Mouse (Mus musculus) neural tube, embryonic 11.5 days (tissue): ENCODE measurements at regions not wholly inside any gene's neighbourhood (a gene's known extent, or its start where the extent isn't known, plus 50 kb on each side); places are given as distances from the start of the nearest gene placed in this dataset.

Source experiments
- ATAC-seq: fragments of 200-750 bp; cut with Nextera tagmentation; 2 replicates; pipeline ENCODE4 v1.8.0; 2017; ENCODE audit warnings: moderate number of reproducible peaks, mild to moderate bottlenecking, moderate TSS enrichment, moderate library complexity; ENCODE audit not compliant: insufficient read depth, low FRiP score, low TSS enrichment
- DNase-seq: peaks from one replicate; pipeline ENCODE4 v3.0.0-alpha.2; 2015; ENCODE audit warnings: low spot score
- H3K27ac ChIP-seq: fragments of 300-500 bp; sonication (generic); 2 replicates; pipeline ENCODE4 v1.5.1; 2014; ENCODE audit warnings: low read depth, mild to moderate bottlenecking, low read length
- H3K27me3 ChIP-seq: fragments of 300-500 bp; sonication (generic); 2 replicates; pipeline ENCODE4 v1.6.1; 2014; ENCODE audit warnings: mild to moderate bottlenecking, low read length, mixed read lengths; ENCODE audit not compliant: control insufficient read depth, insufficient read depth
- H3K36me3 ChIP-seq: fragments of 300-500 bp; sonication (generic); 2 replicates; pipeline ENCODE4 v1.6.1; 2014; ENCODE audit warnings: mild to moderate bottlenecking, low read length, moderate library complexity, mixed read lengths; ENCODE audit not compliant: control insufficient read depth, insufficient read depth
- H3K4me1 ChIP-seq: fragments of 300-500 bp; sonication (generic); 2 replicates; pipeline ENCODE4 v1.6.1; 2014; ENCODE audit warnings: low read length, mixed read lengths; ENCODE audit not compliant: control insufficient read depth, insufficient read depth
- H3K4me2 ChIP-seq: fragments of 300-500 bp; sonication (generic); 2 replicates; pipeline ENCODE4 v1.6.1; 2014; ENCODE audit warnings: low read depth, mild to moderate bottlenecking, moderate library complexity
- H3K4me3 ChIP-seq: fragments of 300-500 bp; sonication (generic); 2 replicates; pipeline ENCODE4 v1.5.1; 2014; ENCODE audit warnings: low read depth, low read length
- H3K9ac ChIP-seq: fragments of 300-500 bp; sonication (generic); 2 replicates; pipeline ENCODE4 v1.6.1; 2014; ENCODE audit warnings: mild to moderate bottlenecking, low read length
- H3K9me3 ChIP-seq: fragments of 300-500 bp; sonication (generic); 2 replicates; pipeline ENCODE4 v1.6.1; 2016; ENCODE audit warnings: low read length; ENCODE audit not compliant: control insufficient read depth
- WGBS: fragments of 180-500 bp; shearing (Covaris S2); extraction: QIAGEN DNeasy Blood & Tissue Kit; methylation state at CpG from one replicate; pipeline ENCODE4 v1.1.7; 2014; 5-methylcytosine and 5-hydroxymethylcytosine counted together

DNA sequence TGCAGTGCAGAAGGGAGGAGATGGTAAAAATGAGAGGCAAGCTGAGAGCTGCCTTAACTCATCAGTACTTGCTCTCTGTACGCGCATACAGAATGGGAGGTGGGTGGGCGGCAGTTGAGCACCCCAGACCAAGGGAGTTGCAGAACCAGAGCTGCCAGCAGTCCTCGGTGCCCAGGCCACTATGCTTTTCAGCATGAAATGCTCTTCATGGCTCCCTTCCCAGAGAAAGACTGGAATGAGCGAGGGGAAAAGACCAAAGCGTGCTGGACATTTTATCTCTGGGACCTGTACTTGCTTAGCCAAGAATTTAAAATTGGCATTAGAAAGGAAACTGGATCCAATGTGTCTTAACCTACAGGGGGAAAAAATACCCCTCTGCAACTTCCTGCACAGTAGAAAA lies 387.1 kb downstream of the Adgrl2 start:
- no peaks in the 10 kb centered on the region for H3K4me1 ChIP-seq
- WGBS, result 91% methylated on average over 6 of the region's 6 CpGs
- no peak overlapping the region for H3K4me2 ChIP-seq
- DNase-seq (no peak), ATAC-seq (no peak)
- no peak overlapping the region for H3K4me3 ChIP-seq
- H3K9me3 ChIP-seq, result no peaks in the 10 kb centered on the region
- no peak overlapping the region for H3K9ac ChIP-seq
- H3K36me3 ChIP-seq, result no peaks in the 10 kb centered on the region
- no peak overlapping the region for H3K27ac ChIP-seq
- no peaks in the 10 kb centered on the region for H3K27me3 ChIP-seq

- DNase-seq, result no peak
- WGBS, result 83% methylated on average over 5 of the region's 5 CpGs
Observed at GRCm38 (mm10) chr3:148602730-148603255, 387.6 kb downstream of the Adgrl2 start.

DNA sequence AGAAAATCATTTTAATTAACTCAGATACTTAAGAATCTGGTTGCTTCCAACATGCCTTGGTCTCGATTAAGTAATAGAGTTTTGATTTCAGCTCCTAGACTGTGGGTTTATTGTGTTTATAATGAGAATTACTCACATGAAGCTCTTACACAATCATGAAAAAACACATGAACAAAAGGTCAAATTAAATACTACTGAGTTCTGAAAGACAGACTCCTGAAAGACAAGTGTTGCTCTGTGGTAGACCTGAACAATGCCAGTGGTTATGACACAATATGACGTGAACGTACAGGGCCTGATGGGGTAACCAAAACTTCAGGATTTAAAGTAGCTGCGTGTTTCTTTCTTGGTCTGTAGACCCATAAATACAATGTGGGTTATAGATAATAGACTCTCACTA lies 394.8 kb downstream of the Adgrl2 start:
- no peak overlapping the region for H3K4me2 ChIP-seq
- H3K4me1 ChIP-seq, result no peaks in the 10 kb centered on the region
- no peak for ATAC-seq
- DNase-seq, result no peak
- H3K27ac ChIP-seq, result no peak overlapping the region
- WGBS, result 86% methylated on average over 4 of the region's 4 CpGs
- no peaks in the 10 kb centered on the region for H3K36me3 ChIP-seq
- no peaks in the 10 kb centered on the region for H3K27me3 ChIP-seq
- H3K9me3 ChIP-seq, result no peaks in the 10 kb centered on the region
- no peak overlapping the region for H3K4me3 ChIP-seq
- H3K9ac ChIP-seq, result no peak overlapping the region

More at GRCm38 (mm10) chr3:148602730-148603255, 387.6 kb downstream of the Adgrl2 start:
- no peak overlapping the region for H3K4me3 ChIP-seq
- no peaks in the 10 kb centered on the region for H3K4me1 ChIP-seq
- H3K4me2 ChIP-seq, result no peak overlapping the region
- H3K27ac ChIP-seq, result no peak overlapping the region
- H3K36me3 ChIP-seq, result no peaks in the 10 kb centered on the region
- H3K9ac ChIP-seq, result no peak overlapping the region
- ATAC-seq, result no peak
- no peaks in the 10 kb centered on the region for H3K9me3 ChIP-seq
- H3K27me3 ChIP-seq, result no peaks in the 10 kb centered on the region

- ATAC-seq, result no peak
- WGBS, result 78% methylated on average over 2 of the region's 2 CpGs
- H3K9ac ChIP-seq, result no peak overlapping the region
- no peaks in the 10 kb centered on the region for H3K9me3 ChIP-seq
- no peak overlapping the region for H3K4me2 ChIP-seq
- no peak overlapping the region for H3K4me3 ChIP-seq
- H3K27me3 ChIP-seq, result no peaks in the 10 kb centered on the region
- H3K27ac ChIP-seq, result no peak overlapping the region
- H3K36me3 ChIP-seq, result no peaks in the 10 kb centered on the region
- DNase-seq, result no peak
- H3K4me1 ChIP-seq, result no peaks in the 10 kb centered on the region
Observed at GRCm38 (mm10) chr3:148589556-148589955, 400.8 kb downstream of the Adgrl2 start.

GRCm38 (mm10) chr3:148575735-148576134 lies 414.6 kb downstream of the Adgrl2 start:
- 72% methylated on average over 1 of the region's 1 CpGs for WGBS
- H3K4me3 ChIP-seq, result no peak overlapping the region

GRCm38 (mm10) chr3:148572493-148572892 lies 417.9 kb downstream of the Adgrl2 start:
- H3K4me1 ChIP-seq, result no peaks in the 10 kb centered on the region
- H3K9me3 ChIP-seq, result no peaks in the 10 kb centered on the region
- no peaks in the 10 kb centered on the region for H3K36me3 ChIP-seq
- no peak for ATAC-seq
- 95% methylated on average over 4 of the region's 4 CpGs for WGBS
- H3K4me3 ChIP-seq, result no peak overlapping the region
- no peak overlapping the region for H3K9ac ChIP-seq
- H3K4me2 ChIP-seq, result no peak overlapping the region
- no peak for DNase-seq
- H3K27me3 ChIP-seq, result no peaks in the 10 kb centered on the region
- no peak overlapping the region for H3K27ac ChIP-seq

More at GRCm38 (mm10) chr3:148575735-148576134, 414.6 kb downstream of the Adgrl2 start:
- no peak for DNase-seq
- Histone ChIP-seq H3K9me3 (no peaks in the 10 kb centered on the region), H3K9ac (no peak overlapping the region), H3K27ac (no peak overlapping the region), H3K4me1 (no peaks in the 10 kb centered on the region), H3K4me2 (no peak overlapping the region), H3K36me3 (no peaks in the 10 kb centered on the region), H3K27me3 (no peaks in the 10 kb centered on the region)
- ATAC-seq, result no peak

GRCm38 (mm10) chr3:148564716-148565115 lies 425.6 kb downstream of the Adgrl2 start:
- Histone ChIP-seq H3K4me1 (no peaks in the 10 kb centered on the region), H3K27me3 (no peaks in the 10 kb centered on the region), H3K36me3 (no peaks in the 10 kb centered on the region), H3K27ac (no peak overlapping the region), H3K9ac (no peak overlapping the region), H3K9me3 (no peaks in the 10 kb centered on the region), H3K4me3 (no peak overlapping the region), H3K4me2 (no peak overlapping the region)
- DNase-seq (no peak), ATAC-seq (no peak)
- WGBS, result 88% methylated on average over 4 of the region's 4 CpGs

- Histone ChIP-seq H3K36me3 (no peaks in the 10 kb centered on the region), H3K4me3 (no peak overlapping the region), H3K4me2 (no peak overlapping the region), H3K27ac (no peak overlapping the region), H3K9ac (no peak overlapping the region), H3K4me1 (no peaks in the 10 kb centered on the region), H3K9me3 (no peaks in the 10 kb centered on the region), H3K27me3 (no peaks in the 10 kb centered on the region)
- no peak for ATAC-seq
- 92% methylated on average over 4 of the region's 4 CpGs for WGBS
- DNase-seq, result no peak
Observed at GRCm38 (mm10) chr3:148561211-148561610, 429.1 kb downstream of the Adgrl2 start.

GRCm38 (mm10) chr3:148559752-148560460 lies 430.4 kb downstream of the Adgrl2 start:
- WGBS, result 87% methylated on average over 13 of the region's 13 CpGs
- DNase-seq, result no peak
- no peak for ATAC-seq

More at GRCm38 (mm10) chr3:148559752-148560460, 430.4 kb downstream of the Adgrl2 start:
- Histone ChIP-seq H3K4me1 (no peaks in the 10 kb centered on the region), H3K36me3 (no peaks in the 10 kb centered on the region), H3K9me3 (no peaks in the 10 kb centered on the region), H3K27ac (no peak overlapping the region), H3K4me3 (no peak overlapping the region), H3K27me3 (no peaks in the 10 kb centered on the region), H3K9ac (no peak overlapping the region), H3K4me2 (no peak overlapping the region)
